Mouse (Mus musculus): ENCODE measurements at regions not wholly inside any gene's neighbourhood (a gene's known extent, or its start where the extent isn't known, plus 50 kb on each side); places are given as distances from the start of the nearest gene placed in this dataset.

- TF ChIP-seq CTCF (IDR thresholded peaks at IDR 0.05; ENCODE audit: insufficient read depth, low read depth, low read length) (no peak), POLR2A (IDR thresholded peaks at IDR 0.05; ENCODE audit: insufficient read depth, low read depth, low read length) (no peak)
Observed at GRCm38 (mm10) chr8:78055531-78055930, 157.6 kb upstream of the Ttc29 start.

Measured in olfactory bulb, adult 2 months (tissue).